Mouse (Mus musculus) C2C12 (cell line): ENCODE measurements around the gene Nr1i3. TPM values are rescaled to one million over a fixed set of nuclear protein-coding genes. Genes with fewer than 3 reads are reported as not detected.

Experiments used
- H3K27me3 ChIP-seq: one replicate; pipeline ENCODE4 v1.6.1; 2011; ENCODE audit not compliant: control insufficient read depth, insufficient read depth, insufficient read length
- H3K36me3 ChIP-seq: one replicate; pipeline ENCODE4 v1.6.1; 2011; ENCODE audit not compliant: control insufficient read depth, insufficient read depth
- H3K4me3 ChIP-seq: one replicate; pipeline ENCODE4 v1.5.1; 2011; ENCODE audit warnings: mild to moderate bottlenecking, control low read depth; ENCODE audit not compliant: poor library complexity, insufficient read depth, severe bottlenecking
- H3K79me2 ChIP-seq: one replicate; pipeline ENCODE4 v1.6.1; 2011; ENCODE audit not compliant: control insufficient read depth, insufficient read depth
- H3K79me3 ChIP-seq: one replicate; pipeline ENCODE4 v1.6.1; 2011; ENCODE audit warnings: low read depth, control low read depth
- H3ac ChIP-seq: one replicate; pipeline ENCODE3; 2011; ENCODE audit warnings: low read depth; ENCODE audit not compliant: control insufficient read depth, insufficient read length
- CEBPB ChIP-seq: IDR thresholded peaks from one replicate; pipeline ENCODE4 v1.6.1; 2011; ENCODE audit warnings: low read depth, mild to moderate bottlenecking, control low read depth, moderate library complexity
- CTCF ChIP-seq: IDR thresholded peaks from one replicate; pipeline ENCODE4 v1.5.1; 2011; ENCODE audit not compliant: control insufficient read depth, insufficient read depth, insufficient read length
- FOSL1 ChIP-seq: IDR thresholded peaks from one replicate; pipeline ENCODE4 v1.8.0; 2011; ENCODE audit warnings: mild to moderate bottlenecking, low read length; ENCODE audit not compliant: poor library complexity, insufficient read depth, severe bottlenecking
- MAX ChIP-seq: IDR thresholded peaks from one replicate; pipeline ENCODE4 v1.6.1; 2011; ENCODE audit warnings: mild to moderate bottlenecking, control low read depth
- MYOD1 ChIP-seq: IDR thresholded peaks from one replicate; pipeline ENCODE4 v1.6.1; 2011; ENCODE audit warnings: low read depth; ENCODE audit not compliant: control insufficient read depth, insufficient read length
- MYOG ChIP-seq: IDR thresholded peaks from one replicate; pipeline ENCODE4 v1.6.1; 2011; ENCODE audit not compliant: control insufficient read depth, insufficient read length; ENCODE audit errors: extremely low read depth
- USF1 ChIP-seq: IDR thresholded peaks from one replicate; pipeline ENCODE4 v1.6.1; 2011; ENCODE audit warnings: low read depth, mild to moderate bottlenecking, control low read depth, moderate library complexity
- polyA plus RNA-seq: library from polyadenylated mRNA; unstranded; fragments of >200 nt; fragmentation: generic; extraction: Trizol; gene quantifications from one replicate; pipeline ENCODE4 v1.2.1, GENCODE M21; 2012; ENCODE audit warnings: missing spikeins

Gene Nr1i3
- polyA plus RNA-seq, 1 experiment: 0.04 TPM

- no peaks in the 10 kb centered on the region for H3K27me3 ChIP-seq
- H3K4me3 ChIP-seq: no peak overlapping the region
- peaks cover 13% of the 10 kb centered on the region for H3K36me3 ChIP-seq
- H3ac ChIP-seq: no peak overlapping the region
- H3K79me3 ChIP-seq: no peaks in the 10 kb centered on the region
- TF ChIP-seq MYOG: no peak
- no peak for TF ChIP-seq MYOD1
- no peak for TF ChIP-seq MAX
- TF ChIP-seq FOSL1: no peak
- no peak for TF ChIP-seq USF1
- TF ChIP-seq CTCF: no peak
- no peak for TF ChIP-seq CEBPB
- no peaks in the 10 kb centered on the region for H3K79me2 ChIP-seq
Observed at GRCm38 (mm10) chr1:171230215-171230614, 16.4 kb downstream of the Nr1i3 start.

GRCm38 (mm10) chr1:171231844-171232243, 18.1 kb downstream of the Nr1i3 start:
- H3K79me2 ChIP-seq: no peaks in the 10 kb centered on the region
- no peak for TF ChIP-seq MYOD1
- TF ChIP-seq FOSL1: no peak
- no peak for TF ChIP-seq MYOG
- TF ChIP-seq MAX: no peak
- no peak for TF ChIP-seq CEBPB
- no peak for TF ChIP-seq CTCF
- no peak for TF ChIP-seq USF1
- no peak overlapping the region for H3K4me3 ChIP-seq
- H3K36me3 ChIP-seq: peaks cover 26% of the 10 kb centered on the region
- no peak overlapping the region for H3ac ChIP-seq
- no peaks in the 10 kb centered on the region for H3K79me3 ChIP-seq
- no peaks in the 10 kb centered on the region for H3K27me3 ChIP-seq

GRCm38 (mm10) chr1:171232348-171232747, 18.6 kb downstream of the Nr1i3 start:
- H3K79me2 ChIP-seq: no peaks in the 10 kb centered on the region
- TF ChIP-seq FOSL1: no peak
- TF ChIP-seq CTCF: no peak
- TF ChIP-seq CEBPB: no peak
- TF ChIP-seq MYOD1: no peak
- TF ChIP-seq MYOG: no peak
- TF ChIP-seq USF1: no peak
- no peak for TF ChIP-seq MAX
- H3K4me3 ChIP-seq: no peak overlapping the region
- H3K36me3 ChIP-seq: peaks cover 31% of the 10 kb centered on the region
- no peaks in the 10 kb centered on the region for H3K27me3 ChIP-seq
- no peak overlapping the region for H3ac ChIP-seq
- H3K79me3 ChIP-seq: no peaks in the 10 kb centered on the region

- Histone ChIP-seq H3K4me3 (no peak overlapping the region), H3K79me2 (no peaks in the 10 kb centered on the region), H3ac (no peak overlapping the region), H3K79me3 (no peaks in the 10 kb centered on the region), H3K27me3 (no peaks in the 10 kb centered on the region), H3K36me3 (peaks cover 37% of the 10 kb centered on the region)
- TF ChIP-seq CTCF: no peak
- TF ChIP-seq FOSL1: no peak
- TF ChIP-seq USF1: no peak
- no peak for TF ChIP-seq MYOG
- no peak for TF ChIP-seq CEBPB
- TF ChIP-seq MAX: no peak
- no peak for TF ChIP-seq MYOD1
Observed at GRCm38 (mm10) chr1:171232800-171233730, 19.3 kb downstream of the Nr1i3 start.

GRCm38 (mm10) chr1:171234126-171234525, 20.4 kb downstream of the Nr1i3 start, which contains the start of gene Fcer1g:
TSS of gene Fcer1g (minus strand) at chr1:171234365.
- Histone ChIP-seq H3K36me3 (peaks cover 46% of the 10 kb centered on the region), H3K79me2 (no peaks in the 10 kb centered on the region), H3ac (no peak within 1 kb of the TSS), H3K27me3 (no peaks in the 10 kb centered on the region), H3K4me3 (no peak within 1 kb of the TSS), H3K79me3 (no peaks in the 10 kb centered on the region)
- TF ChIP-seq MYOD1 (no peak), CTCF (no peak), USF1 (no peak), MYOG (no peak), CEBPB (no peak), FOSL1 (no peak), MAX (no peak)

- Histone ChIP-seq H3K27me3 (no peaks in the 10 kb centered on the region), H3K36me3 (peaks cover 49% of the 10 kb centered on the region), H3K4me3 (no peak overlapping the region), H3K79me2 (no peaks in the 10 kb centered on the region), H3ac (no peak overlapping the region), H3K79me3 (no peaks in the 10 kb centered on the region)
- TF ChIP-seq MAX: no peak
- TF ChIP-seq CTCF: no peak
- TF ChIP-seq USF1: no peak
- no peak for TF ChIP-seq MYOG
- no peak for TF ChIP-seq FOSL1
- no peak for TF ChIP-seq CEBPB
- TF ChIP-seq MYOD1: no peak
Observed at GRCm38 (mm10) chr1:171234538-171234937, 20.8 kb downstream of the Nr1i3 start.
